Mouse (Mus musculus) 416B (cell line): ENCODE measurements at regions not wholly inside any gene's neighbourhood (a gene's known extent, or its start where the extent isn't known, plus 50 kb on each side); places are given as distances from the start of the nearest gene placed in this dataset.
A peak's percentile ranks its signal among the peaks of the same experiment; 100 is the strongest.

ENCODE experiments used
- DNase-seq: peaks from one replicate; pipeline ENCODE4 v3.0.0; 2011; ENCODE audit warnings: low read depth

GRCm38 (mm10) chr13:53584504-53585130 lies 111.7 kb upstream of the Msx2 start:
- no peak for DNase-seq

GRCm38 (mm10) chr13:53553876-53554577 lies 81.2 kb upstream of the Msx2 start:
- no peak for DNase-seq

DNA sequence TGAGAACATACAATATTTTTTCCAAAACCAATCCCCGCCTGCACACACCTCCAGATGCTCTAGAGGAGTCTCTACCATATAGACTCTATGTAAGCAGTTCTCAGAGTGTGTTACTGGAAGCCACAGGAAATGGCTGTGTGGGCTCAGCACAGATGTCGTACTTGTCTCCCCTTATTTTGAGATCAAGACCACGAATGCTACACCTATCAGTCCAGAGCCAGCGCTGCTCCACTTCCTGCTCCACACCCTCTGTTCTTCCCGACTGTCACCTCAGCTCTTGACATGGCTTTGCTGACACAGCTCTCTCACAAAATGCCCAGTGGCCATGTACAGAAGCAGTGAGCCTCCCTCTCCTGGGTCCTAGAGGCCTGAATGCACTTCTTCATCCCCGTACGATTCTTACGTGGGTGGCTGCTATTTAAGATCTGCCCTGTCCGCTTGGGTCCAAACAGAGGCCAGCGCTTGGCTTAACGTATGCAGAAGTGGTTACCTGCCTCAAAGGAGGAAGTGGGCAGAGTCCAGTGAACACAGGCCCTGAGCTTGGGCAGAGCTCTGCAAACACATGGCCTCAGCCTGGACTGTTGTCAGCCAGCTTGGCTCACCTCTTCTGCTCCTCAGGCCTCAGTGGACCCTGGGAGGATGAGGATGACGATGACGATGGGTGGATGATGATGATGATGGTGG lies 80.5 kb upstream of the Msx2 start:
- DNase-seq = peak; percentile 67

DNA sequence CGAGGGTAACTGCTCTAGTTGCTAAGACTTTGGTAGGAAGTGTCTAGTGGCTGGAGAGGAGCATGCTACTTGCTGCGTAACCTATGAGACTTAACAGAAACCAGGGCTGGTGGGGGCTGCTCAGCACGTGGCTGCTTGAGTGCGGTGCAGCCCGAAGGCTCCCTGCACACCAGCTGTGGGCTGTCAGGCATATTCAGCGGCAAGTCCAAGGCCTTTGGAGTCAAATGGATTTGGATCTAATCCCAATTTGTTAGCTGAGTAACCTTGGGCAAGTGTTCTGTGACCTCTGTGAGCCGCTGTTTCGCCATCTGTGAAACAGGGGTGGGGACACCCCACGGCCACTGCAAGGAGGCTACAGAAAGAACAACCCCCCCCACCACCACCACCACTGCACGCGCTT lies 75.5 kb upstream of the Msx2 start:
- no peak for DNase-seq

DNA sequence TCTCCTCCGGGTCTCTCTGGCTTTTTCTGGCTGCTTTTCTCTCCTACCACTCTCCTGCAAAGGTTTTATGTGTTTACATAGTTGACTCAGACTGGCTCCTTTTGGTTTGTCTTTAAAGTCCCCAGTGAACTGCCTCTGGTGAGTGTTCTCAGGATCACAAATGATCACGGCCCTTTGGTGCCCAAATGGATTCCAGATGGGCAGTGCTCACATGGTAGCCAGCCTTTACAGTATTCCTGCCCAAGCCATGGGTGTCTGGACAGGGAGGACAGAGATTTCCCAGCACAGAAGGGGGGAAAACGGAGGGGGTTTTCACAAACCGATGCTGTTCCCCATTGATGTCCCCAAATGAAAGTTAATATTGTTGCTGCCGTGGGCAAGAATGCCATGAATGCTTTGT lies 70.4 kb upstream of the Msx2 start:
- DNase-seq = no peak

DNA sequence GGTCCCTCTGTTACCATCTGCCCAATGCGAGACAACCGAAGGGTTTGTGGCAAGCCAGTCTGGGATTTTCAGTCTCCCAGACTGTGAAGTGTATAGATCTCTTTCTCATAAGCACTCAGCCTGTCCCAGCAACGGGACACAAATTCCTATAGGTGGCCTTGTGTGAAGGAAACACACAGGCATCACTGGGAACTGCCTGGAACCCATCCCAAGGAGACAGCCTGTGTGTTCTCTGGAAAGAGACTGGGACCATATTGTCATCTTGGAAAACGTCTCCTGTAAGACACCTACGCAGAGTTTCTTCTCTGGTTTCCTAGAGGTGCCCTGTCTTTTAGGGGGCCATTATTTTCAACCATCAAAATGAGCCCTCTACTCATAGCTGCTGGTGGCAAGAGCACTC lies 66.9 kb upstream of the Msx2 start:
- no peak for DNase-seq

- no peak for DNase-seq
These were observed 65.1 kb upstream of the Msx2 start for GRCm38 (mm10) chr13:53537937-53538336.

- DNase-seq = no peak
These were observed 63.0 kb upstream of the Msx2 start for GRCm38 (mm10) chr13:53535781-53536425.

GRCm38 (mm10) chr13:53533738-53534137 lies 60.9 kb upstream of the Msx2 start:
- DNase-seq = no peak

GRCm38 (mm10) chr13:53526880-53527279 lies 54.0 kb upstream of the Msx2 start:
- DNase-seq = no peak

GRCm38 (mm10) chr13:53522807-53523206 lies 49.9 kb upstream of the Msx2 start:
- DNase-seq = no peak
